Mouse (Mus musculus) kidney, adult 2 months (tissue): ENCODE measurements around the gene Rreb1.

Experiments
- CTCF ChIP-seq: fragments of 200-500 bp; conservative IDR thresholded peaks from 2 replicates; pipeline ENCODE4 v1.5.1; 2011; ENCODE audit warnings: low read depth, mild to moderate bottlenecking, control low read depth, low read length, moderate library complexity, mixed read lengths; ENCODE audit not compliant: insufficient read depth, insufficient read length
- POLR2A ChIP-seq: fragments of 200-500 bp; IDR thresholded peaks from one replicate; pipeline ENCODE4 v1.6.1; 2011; ENCODE audit warnings: low read depth, low read length, control low read depth

DNA sequence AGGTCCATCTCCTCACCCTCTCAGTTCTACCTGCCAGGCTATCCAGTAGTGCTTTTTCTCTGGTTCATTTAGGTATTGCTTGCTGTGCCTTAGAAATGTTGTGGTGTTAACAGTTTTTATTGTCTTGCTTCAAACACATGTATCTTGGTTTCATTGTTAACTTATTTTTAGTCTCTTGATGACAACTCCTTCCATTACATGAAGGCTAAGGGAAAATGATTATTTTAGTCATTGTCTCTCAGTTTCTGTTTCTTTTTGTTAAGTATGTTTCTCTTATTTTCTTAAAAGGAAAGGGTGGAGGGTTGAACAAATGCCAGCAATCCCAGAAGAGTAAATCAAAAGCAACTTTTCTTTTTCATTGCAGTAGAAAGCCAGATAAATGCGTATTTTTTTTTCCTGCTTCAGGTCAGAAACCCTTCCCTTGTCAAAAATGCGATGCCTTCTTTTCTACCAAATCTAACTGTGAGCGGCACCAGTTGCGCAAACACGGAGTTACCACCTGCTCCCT, 163.0 kb downstream of the Rreb1 start:
- TF ChIP-seq CTCF (no peak), POLR2A (no peak)
